Mouse (Mus musculus): ENCODE results near the gene Dpp6.

Dpp6 gene

GRCm38 (mm10) chr5:26816975-26817941 lies at the start of gene Dpp6:
Gene Dpp6, plus strand, starts transcription at chr5:26817203.
- DNase-seq (ENCODE audit: low spot score), result peak; percentile 17

GRCm38 (mm10) chr5:26783955-26784354 lies 33.0 kb upstream of the Dpp6 start:
- no peak for DNase-seq (ENCODE audit: low spot score)

GRCm38 (mm10) chr5:26795524-26795923 lies 21.5 kb upstream of the Dpp6 start:
- no peak for DNase-seq (ENCODE audit: low spot score)

- no peak for DNase-seq (ENCODE audit: low spot score)
These were observed 19.0 kb downstream of the Dpp6 start for GRCm38 (mm10) chr5:26835972-26836371.

GRCm38 (mm10) chr5:26841151-26841550 lies 24.1 kb downstream of the Dpp6 start:
- no peak for DNase-seq (ENCODE audit: low spot score)

GRCm38 (mm10) chr5:26854746-26855145 lies 37.7 kb downstream of the Dpp6 start:
- DNase-seq (ENCODE audit: low spot score), result no peak

- no peak for DNase-seq (ENCODE audit: low spot score)
These were observed 58.4 kb downstream of the Dpp6 start for GRCm38 (mm10) chr5:26875449-26875848.

- DNase-seq (ENCODE audit: low spot score), result no peak
These were observed 70.5 kb downstream of the Dpp6 start for GRCm38 (mm10) chr5:26887496-26887895.

- DNase-seq (ENCODE audit: low spot score), result no peak
These were observed 71.1 kb downstream of the Dpp6 start for GRCm38 (mm10) chr5:26888080-26888479.

GRCm38 (mm10) chr5:26894346-26894745 lies 77.3 kb downstream of the Dpp6 start:
- no peak for DNase-seq (ENCODE audit: low spot score)

GRCm38 (mm10) chr5:26903786-26904185 lies 86.8 kb downstream of the Dpp6 start:
- no peak for DNase-seq (ENCODE audit: low spot score)

- DNase-seq (ENCODE audit: low spot score), result peak; percentile 28
These were observed 87.5 kb downstream of the Dpp6 start for GRCm38 (mm10) chr5:26904324-26905041.

GRCm38 (mm10) chr5:26907151-26907550 lies 90.1 kb downstream of the Dpp6 start:
- no peak for DNase-seq (ENCODE audit: low spot score)

- no peak for DNase-seq (ENCODE audit: low spot score)
These were observed 91.6 kb downstream of the Dpp6 start for GRCm38 (mm10) chr5:26908612-26909011.

- no peak for DNase-seq (ENCODE audit: low spot score)
These were observed 93.3 kb downstream of the Dpp6 start for GRCm38 (mm10) chr5:26910353-26910752.

GRCm38 (mm10) chr5:26911965-26912364 lies 95.0 kb downstream of the Dpp6 start:
- DNase-seq (ENCODE audit: low spot score), result no peak

- DNase-seq (ENCODE audit: low spot score), result no peak
These were observed 101.8 kb downstream of the Dpp6 start for GRCm38 (mm10) chr5:26918763-26919162.

GRCm38 (mm10) chr5:26924552-26924951 lies 107.5 kb downstream of the Dpp6 start:
- no peak for DNase-seq (ENCODE audit: low spot score)

- no peak for DNase-seq (ENCODE audit: low spot score)
These were observed 115.6 kb downstream of the Dpp6 start for GRCm38 (mm10) chr5:26932413-26933122.

- no peak for DNase-seq (ENCODE audit: low spot score)
These were observed 117.9 kb downstream of the Dpp6 start for GRCm38 (mm10) chr5:26934911-26935310.

- DNase-seq (ENCODE audit: low spot score), result no peak
These were observed 124.5 kb downstream of the Dpp6 start for GRCm38 (mm10) chr5:26941471-26941870.

- no peak for DNase-seq (ENCODE audit: low spot score)
These were observed 128.3 kb downstream of the Dpp6 start for GRCm38 (mm10) chr5:26945169-26945920.

Measured in ovary, adult 18-20 months (tissue).